Mouse (Mus musculus): ENCODE results near the gene Lrp10.

DNA sequence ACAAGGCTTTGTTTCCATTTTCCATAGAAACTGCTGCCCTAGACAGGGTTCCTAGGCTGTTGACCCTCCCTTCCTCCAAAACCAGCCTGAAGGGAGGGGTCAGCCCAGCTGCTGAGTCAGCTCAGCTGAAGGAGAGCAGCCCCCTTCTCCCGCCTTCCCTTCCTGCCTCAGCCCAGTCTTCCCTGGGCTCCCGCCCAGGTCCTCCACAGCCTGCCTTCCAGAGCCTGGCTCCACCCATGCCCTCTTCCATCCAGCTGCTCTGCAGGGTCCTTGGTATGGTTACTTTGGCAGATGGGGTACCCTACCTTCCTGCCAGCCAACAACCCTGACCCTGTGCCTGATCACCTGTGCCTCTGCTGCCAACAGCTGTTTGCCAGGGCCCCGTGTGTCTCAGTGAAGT, 20.7 kb upstream of the Lrp10 start:
- TF ChIP-seq POLR2A (IDR thresholded peaks at IDR 0.05; ENCODE audit: borderline replicate concordance, extremely low read depth, insufficient read depth, insufficient read length, poor library complexity, severe bottlenecking) (no peak), CTCF (IDR thresholded peaks at IDR 0.05; ENCODE audit: borderline replicate concordance, extremely low read depth, insufficient read depth, insufficient read length) (no peak)
